In the genomic region with DNA sequence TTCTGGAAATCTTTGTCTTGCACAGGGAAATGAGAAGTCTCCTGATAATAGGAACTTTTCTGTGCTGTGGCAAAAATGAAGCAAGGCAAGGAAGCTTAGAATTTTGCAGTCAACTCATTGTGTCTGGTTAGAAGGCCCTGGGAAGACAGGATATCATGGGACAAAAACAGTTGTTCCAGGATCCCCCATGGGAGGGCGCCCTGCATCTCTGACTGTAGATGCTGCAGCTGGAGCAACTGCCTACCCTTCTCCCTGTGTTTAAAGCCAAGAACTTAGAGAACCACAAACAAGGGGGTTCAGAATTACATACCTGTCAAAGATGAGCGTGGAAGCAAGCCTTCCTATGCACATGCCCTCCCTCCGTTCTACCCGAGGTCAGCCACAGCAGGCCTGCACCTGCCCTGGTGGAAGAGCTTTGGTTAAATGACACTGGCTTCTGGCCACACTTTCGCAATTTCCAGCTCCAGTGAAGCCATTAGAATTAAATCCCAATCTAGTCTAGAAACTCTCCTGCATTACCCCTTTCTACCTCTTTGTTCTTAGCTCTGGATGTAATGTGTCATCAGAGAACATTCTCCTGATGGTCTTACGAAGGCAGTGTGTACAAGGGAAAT, we compare ENCODE assay signal across 8 mouse cellular contexts.
DNase-seq lines count a peak whose midpoint lies in the region; ATAC-seq and TF ChIP-seq lines count a peak whose summit lies in the region.

No protein-coding gene starts in this region.

- H3K4me2 ChIP-seq in forebrain, postnatal 0 days (ENCODE audit: low read depth) = no peak overlapping the region
- no peak overlapping the region for H3K4me2 ChIP-seq in forebrain, embryonic 15.5 days (replicated peaks)

- no peak overlapping the region for H3K27ac ChIP-seq in forebrain, postnatal 0 days (ENCODE audit: low read depth, low read length)
- no peak overlapping the region for H3K27ac ChIP-seq in forebrain, embryonic 15.5 days (replicated peaks)

- peak; percentile 30; the same call in 1 of the 2 replicates for TF ChIP-seq CTCF in forebrain, postnatal 0 days (IDR thresholded peaks at IDR 0.05; ENCODE audit: low read depth)

- H3K4me1 ChIP-seq in forebrain, postnatal 0 days (ENCODE audit: insufficient read depth) = no peaks in the 10 kb centered on the region
- H3K4me1 ChIP-seq in forebrain, embryonic 15.5 days = no peaks in the 10 kb centered on the region

- no peak for ATAC-seq in forebrain, postnatal 0 days
- ATAC-seq in forebrain, embryonic 15.5 days (replicated peaks) = no peak

- 59% methylated on average over 6 of the region's 6 CpGs for WGBS in forebrain, postnatal 0 days
- 58% methylated on average over 6 of the region's 6 CpGs for WGBS in forebrain, embryonic 15.5 days

- H3K9me3 ChIP-seq in forebrain, postnatal 0 days (ENCODE audit: low read length) = no peaks in the 10 kb centered on the region
- no peaks in the 10 kb centered on the region for H3K9me3 ChIP-seq in forebrain, embryonic 15.5 days

- no peaks in the 10 kb centered on the region for H3K27me3 ChIP-seq in forebrain, postnatal 0 days (ENCODE audit: insufficient read depth, low read length)
- H3K27me3 ChIP-seq in forebrain, embryonic 15.5 days = no peaks in the 10 kb centered on the region

- no peak for DNase-seq in forebrain, postnatal 0 days
- peak; percentile 14 for DNase-seq in 416B (ENCODE audit: low read depth)
- DNase-seq in adrenal gland, postnatal 4 days (ENCODE audit: low spot score in 2 of 2) = peak; percentile 15 to 39
- DNase-seq in gastrocnemius, postnatal 4 days (ENCODE audit: low spot score in 2 of 2) = peak; percentile 23 to 56
- DNase-seq in layer of hippocampus, postnatal 14 days (ENCODE audit: low spot score in 2 of 2) = peak; percentile 54 to 60
- peak; percentile 17 for DNase-seq in ovary, postnatal 10 days (ENCODE audit: low spot score)
- no peak for DNase-seq in B cell, adult 2 months

- H3K9ac ChIP-seq in forebrain, postnatal 0 days = no peak overlapping the region
- H3K9ac ChIP-seq in forebrain, embryonic 15.5 days (replicated peaks) = no peak overlapping the region

- H3K36me3 ChIP-seq in forebrain, postnatal 0 days (ENCODE audit: insufficient read depth) = no peaks in the 10 kb centered on the region
- H3K36me3 ChIP-seq in forebrain, embryonic 15.5 days = no peaks in the 10 kb centered on the region

- no peak overlapping the region for H3K4me3 ChIP-seq in forebrain, postnatal 0 days (ENCODE audit: low read depth, low read length)
- no peak overlapping the region for H3K4me3 ChIP-seq in forebrain, embryonic 15.5 days

Comparison
In these comparisons a context has a peak if more than half of its experiments do, and no peak if none do; other contexts are left out.
1. DNase-seq: peak in 416B (single experiment), adrenal gland, postnatal 4 days (2 of 2), gastrocnemius, postnatal 4 days (2 of 2), layer of hippocampus, postnatal 14 days (2 of 2) and ovary, postnatal 10 days (single experiment); none in forebrain, postnatal 0 days (single experiment) and B cell, adult 2 months (0 of 2).